Comparison of ENCODE assay signal across 20 mouse cellular contexts in the genomic region with DNA sequence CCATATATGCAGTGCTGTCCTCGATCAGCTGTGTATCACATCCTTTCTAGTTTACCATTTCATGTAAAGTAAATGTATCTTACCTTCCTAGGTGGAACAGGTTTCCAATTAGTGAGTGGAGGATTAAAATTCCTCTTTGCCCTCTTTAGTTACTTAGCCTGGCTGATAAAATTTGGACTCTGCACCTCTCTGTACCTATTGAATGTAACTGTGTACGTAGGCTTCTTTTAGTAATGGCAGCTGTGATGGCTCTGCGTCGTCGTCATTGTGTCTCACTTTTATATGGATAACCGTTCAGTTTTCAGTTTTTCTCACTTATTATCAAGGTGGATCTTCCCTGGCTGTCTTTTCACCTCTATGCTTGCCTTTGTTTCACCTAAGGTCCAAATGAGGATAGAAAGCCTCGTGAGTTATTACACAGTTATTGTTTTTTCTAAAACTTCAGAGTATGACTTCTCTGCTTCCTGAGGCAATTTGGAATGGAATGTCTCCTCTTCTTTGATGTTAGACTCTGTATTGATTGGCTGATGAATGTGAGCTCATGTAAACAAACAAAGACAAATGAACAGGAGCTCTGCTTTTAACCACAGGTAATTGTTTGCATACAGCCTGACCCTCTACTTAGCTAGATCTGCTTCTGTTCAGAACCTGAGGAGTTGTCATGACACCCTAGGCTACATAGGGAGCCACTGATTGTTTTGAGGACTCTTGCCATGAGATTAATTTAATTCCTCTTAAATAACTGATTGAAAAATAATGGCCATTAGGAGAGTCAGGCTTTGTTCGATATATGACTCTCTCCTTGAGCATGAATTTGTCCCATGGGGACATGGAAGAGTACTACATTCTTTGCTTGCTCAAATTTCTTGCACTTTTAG.
"Had no signal": no experiment of that assay in that cellular context is flagged by ENCODE, and none has a peak within 500 bp of the region (broad histone marks: within the 10 kb centered on the region; RNA-seq: fewer than 3 reads in every experiment).

No protein-coding gene starts in this region.

- H3K27me3 ChIP-seq: limb, embryonic 13.5 days; limb, embryonic 15.5 days; midbrain, embryonic 12.5 days; neural tube, embryonic 12.5 days; stomach, embryonic 15.5 days had no signal

- ATAC-seq: midbrain, embryonic 16.5 days had no signal

- H3K36me3 ChIP-seq: limb, embryonic 13.5 days; limb, embryonic 15.5 days; midbrain, embryonic 12.5 days; stomach, embryonic 15.5 days had no signal

- DNase-seq: lung, adult 18-20 months; lung, embryonic 14.5 days; lung, postnatal 10 days; lung, postnatal 4 days; midbrain, embryonic 14.5 days; retina, postnatal 1 day; right cerebral cortex, adult 18-20 months; right cerebral cortex, postnatal 25 days; thymus, adult 18-20 months; thymus, postnatal 14 days; thymus, postnatal 36 days had no signal

- H3K4me1 ChIP-seq: limb, embryonic 13.5 days; limb, embryonic 15.5 days; midbrain, embryonic 12.5 days; neural tube, embryonic 12.5 days; stomach, embryonic 15.5 days had no signal

- H3K9me3 ChIP-seq: limb, embryonic 13.5 days; limb, embryonic 15.5 days; midbrain, embryonic 10.5 days; midbrain, embryonic 12.5 days; neural tube, embryonic 12.5 days; stomach, embryonic 15.5 days had no signal

- H3K27ac ChIP-seq: limb, embryonic 13.5 days; limb, embryonic 15.5 days; liver, embryonic 14.5 days; midbrain, embryonic 10.5 days; midbrain, embryonic 12.5 days; neural tube, embryonic 12.5 days; stomach, embryonic 15.5 days had no signal

- H3K4me2 ChIP-seq: limb, embryonic 13.5 days; limb, embryonic 15.5 days; lung, embryonic 14.5 days; midbrain, embryonic 12.5 days; neural tube, embryonic 12.5 days; stomach, embryonic 15.5 days had no signal

- H3K9ac ChIP-seq: limb, embryonic 13.5 days; limb, embryonic 15.5 days; liver, embryonic 14.5 days; lung, embryonic 14.5 days; midbrain, embryonic 12.5 days; neural tube, embryonic 12.5 days; stomach, embryonic 15.5 days had no signal

- H3K4me3 ChIP-seq: limb, embryonic 13.5 days; limb, embryonic 15.5 days; midbrain, embryonic 10.5 days; midbrain, embryonic 12.5 days; myocyte; neural tube, embryonic 12.5 days; stomach, embryonic 15.5 days had no signal
